Mouse (Mus musculus) duodenum, adult 2 months (tissue): ENCODE measurements around the gene Kpnb1. TPM values are rescaled to one million over a fixed set of nuclear protein-coding genes. Genes with fewer than 3 reads are reported as not detected.

Experiments used
- polyA plus RNA-seq: library from polyadenylated mRNA; depleted of rRNA; stranded (reverse); fragments of >200 nt; gene quantifications from 2 replicates; pipeline ENCODE4 v1.2.3, GENCODE M21; 2012; ENCODE audit warnings: low replicate concordance; rRNA removed

The Kpnb1 gene
- 4.6 and 7.9 TPM in 2 replicates for polyA plus RNA-seq

DNA sequence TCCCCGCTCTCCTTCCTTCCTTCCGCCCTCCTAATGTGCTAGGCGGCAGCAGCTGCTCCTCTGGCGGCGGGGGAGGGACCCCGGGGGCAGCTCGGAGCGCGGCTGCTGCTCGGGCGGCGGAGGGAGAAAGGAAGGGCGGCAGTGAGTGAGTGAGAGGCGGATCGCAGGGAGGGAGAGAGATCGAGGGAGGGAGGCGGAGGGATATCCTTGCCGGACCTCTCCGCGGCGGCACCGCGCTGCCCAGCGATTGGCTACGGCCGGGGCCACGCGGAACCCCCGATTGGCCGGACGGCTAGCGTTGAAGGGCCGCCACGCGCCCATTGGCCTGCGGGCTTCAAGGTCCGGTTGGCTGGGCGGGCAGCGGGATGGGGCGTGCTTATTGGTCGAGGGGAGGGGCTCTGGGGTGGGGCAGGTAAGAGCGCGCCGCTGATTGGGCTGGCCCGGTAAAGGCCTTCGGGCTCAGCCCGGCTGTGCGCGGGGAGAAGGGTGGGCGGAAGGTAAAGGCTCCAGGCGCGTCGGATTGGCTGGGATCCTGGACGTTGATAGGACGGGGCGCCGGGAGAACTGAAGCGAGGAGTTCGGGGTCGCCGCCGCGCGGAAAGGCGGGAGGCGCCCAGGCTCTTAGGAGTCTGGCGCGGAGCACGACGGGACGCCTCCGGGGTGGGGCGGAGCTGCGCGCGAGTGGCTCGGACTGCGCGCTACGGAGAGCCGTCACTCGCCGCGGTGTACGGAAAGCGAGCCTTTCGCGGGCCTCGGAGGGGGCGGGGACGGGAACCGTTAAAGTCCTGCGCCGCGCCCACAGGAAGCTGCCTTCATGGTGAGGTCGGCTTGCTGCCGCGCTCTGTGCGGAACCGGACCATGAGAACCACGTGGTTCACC, at the start of gene Kpnb1:
Gene Kpnb1 (minus strand): TSS at position 118 of the 879 bp plus-strand sequence.

DNA sequence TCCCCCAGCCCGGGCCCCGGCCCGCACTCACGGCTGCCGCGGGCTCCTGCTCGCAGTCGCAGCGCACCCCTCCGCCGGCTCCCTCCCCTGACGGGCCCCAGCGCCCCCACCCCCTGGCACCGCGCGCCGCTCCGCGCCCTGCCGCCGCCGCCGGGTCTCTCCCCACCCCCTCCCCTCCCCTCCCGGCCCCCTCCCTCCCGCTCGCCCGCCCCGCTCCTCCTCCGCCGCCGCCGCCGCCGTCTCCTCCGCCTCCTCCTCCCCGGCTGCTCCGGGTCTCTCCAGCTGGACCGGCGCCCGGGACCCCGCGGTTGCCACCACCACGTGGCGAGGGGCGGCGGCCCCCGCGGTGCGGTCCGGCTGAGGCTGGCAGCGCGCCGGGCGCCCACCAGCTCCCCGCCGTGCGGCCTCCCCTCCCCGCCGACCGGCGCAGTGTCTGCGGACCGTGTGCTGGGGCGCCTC, 36.3 kb downstream of the Kpnb1 start, which contains the start of gene Tbkbp1:
Gene Tbkbp1 (minus strand): TSS at position 153 of the 459 bp plus-strand sequence.

DNA sequence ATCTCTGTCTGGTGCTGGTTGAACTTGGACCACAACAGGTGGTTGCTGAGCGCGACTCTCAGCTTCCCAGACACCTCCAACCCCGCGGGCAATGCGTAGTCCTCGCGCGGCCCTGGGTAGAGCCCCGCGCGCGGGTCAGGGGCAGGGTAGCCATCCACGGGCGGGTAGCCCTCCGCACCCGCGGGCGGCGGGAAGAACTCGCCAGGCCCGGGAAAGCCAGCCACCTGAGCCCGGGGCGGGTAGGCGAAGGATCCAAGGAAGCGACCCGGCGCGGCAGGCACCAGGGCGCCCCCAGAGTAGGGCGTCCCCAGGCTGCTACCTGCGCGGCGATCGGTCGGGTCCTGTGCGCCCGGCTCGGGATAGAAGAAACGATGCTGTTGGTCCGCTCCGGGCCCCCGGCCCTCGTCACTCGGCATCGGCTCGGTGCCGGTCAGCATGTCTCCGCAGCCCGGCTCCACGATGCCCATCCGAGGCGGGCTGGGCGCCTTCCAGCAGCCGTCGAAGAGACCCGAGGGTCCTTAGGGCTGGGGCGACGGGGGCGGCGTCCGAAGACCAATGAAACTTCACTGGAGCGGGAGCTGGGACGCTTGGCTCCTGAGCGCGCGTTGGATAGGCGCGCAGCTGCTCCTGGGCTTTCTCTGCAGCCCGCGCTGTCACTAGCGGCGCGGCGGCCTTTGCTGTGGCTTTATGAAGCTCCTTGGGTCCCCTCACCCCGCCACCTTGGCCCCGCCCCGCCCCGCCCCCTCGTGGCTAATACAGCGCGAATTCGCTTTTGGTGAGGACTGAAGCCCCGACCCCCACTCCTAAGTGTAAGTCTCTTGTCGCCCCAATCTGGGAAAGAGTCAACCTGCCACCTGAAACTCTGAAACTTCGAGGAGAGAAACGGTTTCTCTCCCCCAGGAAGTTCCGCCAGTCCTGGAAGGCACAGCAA, 72.7 kb downstream of the Kpnb1 start, which contains the start of gene Tbx21:
Gene Tbx21 (minus strand): TSS at position 661 of the 931 bp plus-strand sequence.

Other genes with a start within 250 kb of the Kpnb1 start
- gene Pnpo, start 243.9 kb downstream of the Kpnb1 start, polyA plus RNA-seq, result 58.4 and 64.1 TPM in 2 replicates
- 12.0 and 15.1 TPM in 2 replicates for gene Sp2, start 204.9 kb downstream of the Kpnb1 start, polyA plus RNA-seq
- 0.13 and 0.56 TPM in 2 replicates for gene Sp6, start 174.5 kb downstream of the Kpnb1 start, polyA plus RNA-seq
- 42.2 and 72.9 TPM in 2 replicates for gene Scrn2, start 157.9 kb downstream of the Kpnb1 start, polyA plus RNA-seq
- gene Lrrc46, start 146.5 kb downstream of the Kpnb1 start, polyA plus RNA-seq, result 0.20 TPM in 1 of 2 replicates, not detected in the other
- 68.7 and 98.1 TPM in 2 replicates for gene Mrpl10, start 146.3 kb downstream of the Kpnb1 start, polyA plus RNA-seq
- 21.8 and 23.0 TPM in 2 replicates for gene Osbpl7, start 137.3 kb downstream of the Kpnb1 start, polyA plus RNA-seq
- 0.54 and 2.3 TPM in 2 replicates for gene Tbx21, start 72.5 kb downstream of the Kpnb1 start, polyA plus RNA-seq
- gene Tbkbp1, start 36.4 kb downstream of the Kpnb1 start, polyA plus RNA-seq, result 8.4 and 14.9 TPM in 2 replicates
- 18.2 and 19.6 TPM in 2 replicates for gene Npepps, start 92.8 kb upstream of the Kpnb1 start, polyA plus RNA-seq
- 8.3 and 10.2 TPM in 2 replicates for gene Mrpl45, start 127.8 kb upstream of the Kpnb1 start, polyA plus RNA-seq
- 0.04 TPM in 2 replicates for gene Gpr179, start 164.2 kb upstream of the Kpnb1 start, polyA plus RNA-seq
- 3.6 and 4.0 TPM in 2 replicates for gene Socs7, start 174.7 kb upstream of the Kpnb1 start, polyA plus RNA-seq
- gene Arhgap23, start 227.7 kb upstream of the Kpnb1 start, polyA plus RNA-seq, result 11.6 and 19.6 TPM in 2 replicates